Mouse (Mus musculus) hindbrain, embryonic 13.5 days (tissue): ENCODE measurements around the gene Gipc3. TPM values are rescaled to one million over a fixed set of nuclear protein-coding genes. Genes with fewer than 3 reads are reported as not detected.

Experiments used
- ATAC-seq: fragments of 200-750 bp; cut with Nextera tagmentation; 2 replicates; pipeline ENCODE4 v1.8.0; 2017; ENCODE audit warnings: moderate TSS enrichment; ENCODE audit not compliant: low FRiP score
- H3K27ac ChIP-seq: fragments of 300-500 bp; sonication (generic); 2 replicates; pipeline ENCODE4 v1.5.1; 2015; ENCODE audit warnings: inconsistent platforms, mild to moderate bottlenecking, moderate library complexity
- H3K27me3 ChIP-seq: fragments of 300-500 bp; sonication (generic); 2 replicates; pipeline ENCODE4 v1.6.1; 2015; ENCODE audit warnings: mild to moderate bottlenecking, inconsistent platforms
- H3K36me3 ChIP-seq: fragments of 300-500 bp; sonication (generic); 2 replicates; pipeline ENCODE4 v1.6.1; 2015; ENCODE audit warnings: mild to moderate bottlenecking, inconsistent platforms
- H3K4me1 ChIP-seq: fragments of 300-500 bp; sonication (generic); replicated peaks from 2 replicates; pipeline ENCODE4 v1.6.1; 2015; ENCODE audit warnings: inconsistent platforms
- H3K4me2 ChIP-seq: fragments of 300-500 bp; sonication (generic); 2 replicates; pipeline ENCODE4 v1.6.1; 2015; ENCODE audit warnings: inconsistent platforms, mild to moderate bottlenecking, moderate library complexity
- H3K4me3 ChIP-seq: fragments of 300-500 bp; sonication (generic); 2 replicates; pipeline ENCODE4 v1.5.1; 2015; ENCODE audit warnings: mild to moderate bottlenecking, inconsistent platforms
- H3K9ac ChIP-seq: fragments of 300-500 bp; sonication (generic); 2 replicates; pipeline ENCODE4 v1.6.1; 2015; ENCODE audit warnings: mild to moderate bottlenecking, inconsistent platforms
- H3K9me3 ChIP-seq: fragments of 300-500 bp; sonication (generic); 2 replicates; pipeline ENCODE4 v1.6.1; 2016; ENCODE audit warnings: inconsistent platforms
- WGBS: fragments of 180-500 bp; shearing (Covaris S2); methylation state at CpG from one replicate; pipeline ENCODE4 v1.1.7; 2015; 5-methylcytosine and 5-hydroxymethylcytosine counted together
- polyA plus RNA-seq: library from polyadenylated mRNA; unstranded; fragments of >200 nt; fragmentation: Nextera tagmentation; extraction: Ambion mirVana; gene quantifications from 2 replicates; pipeline ENCODE4 v1.2.1, GENCODE M21; 2015

The Gipc3 gene
- polyA plus RNA-seq, 1 experiment from 2014 or later = not detected

GRCm38 (mm10) chr10:81365672-81366476 is 22.8 kb upstream of the Gipc3 start, which contains the start of gene 4930404N11Rik:
4930404N11Rik (minus strand) TSS chr10:81365816.
- no peak; the same call in 1 of the 2 replicates for ATAC-seq
- Histone ChIP-seq H3K27me3 (peaks cover 34% of the 10 kb centered on the region), H3K4me3 (peak within 1 kb of the TSS; percentile 30; the same call in 1 of the 2 replicates), H3K27ac (peak within 1 kb of the TSS; percentile 26; the same call in 1 of the 2 replicates), H3K36me3 (peaks cover 65% of the 10 kb centered on the region), H3K4me2 (peak within 1 kb of the TSS; percentile 52), H3K4me1 (peaks cover 42% of the 10 kb centered on the region), H3K9me3 (no peaks in the 10 kb centered on the region), H3K9ac (peak within 1 kb of the TSS; percentile 63)
- WGBS = 18% methylated on average over 12 of the region's 12 CpGs

- Histone ChIP-seq H3K4me3 (0 out of 2 replicates have a peak overlapping the region, but pooled peaks have one; percentile 30), H3K4me2 (no peak overlapping the region), H3K36me3 (peaks cover 57% of the 10 kb centered on the region), H3K9ac (peak overlapping the region; percentile 63; the same call in 1 of the 2 replicates), H3K27me3 (peaks cover 34% of the 10 kb centered on the region), H3K9me3 (no peaks in the 10 kb centered on the region), H3K4me1 (peaks cover 47% of the 10 kb centered on the region), H3K27ac (no peak overlapping the region)
- no peak for ATAC-seq
- WGBS = 36% methylated on average over 4 of the region's 4 CpGs
Observed at GRCm38 (mm10) chr10:81365073-81365472, 22.0 kb upstream of the Gipc3 start.

DNA sequence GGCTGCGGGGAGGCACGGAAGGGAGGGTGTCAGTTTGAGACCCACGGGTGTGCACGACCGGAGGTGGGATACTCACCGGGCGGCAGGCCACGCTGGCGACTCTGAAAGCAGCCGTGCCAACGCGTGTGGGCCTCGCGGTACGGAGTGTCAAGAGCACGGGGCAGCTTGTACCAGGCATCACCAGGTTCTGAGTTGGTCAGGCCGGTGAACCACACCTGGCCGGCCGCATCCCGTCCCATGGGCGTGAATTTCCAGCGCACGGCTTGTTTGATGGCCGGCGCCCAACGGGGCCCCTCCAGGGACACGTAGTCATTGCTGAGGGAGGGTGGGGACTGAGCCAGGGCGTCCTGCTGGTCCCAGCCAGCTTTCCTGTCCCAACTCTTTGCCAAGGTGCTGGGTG is 21.6 kb upstream of the Gipc3 start:
- H3K27ac ChIP-seq = no peak overlapping the region
- no peak for ATAC-seq
- H3K4me1 ChIP-seq = peaks cover 47% of the 10 kb centered on the region
- peaks cover 53% of the 10 kb centered on the region for H3K36me3 ChIP-seq
- peak overlapping the region; percentile 52 for H3K4me2 ChIP-seq
- H3K4me3 ChIP-seq = peak overlapping the region; percentile 30; the same call in 1 of the 2 replicates
- peaks cover 36% of the 10 kb centered on the region for H3K27me3 ChIP-seq
- WGBS = 12% methylated on average over 28 of the region's 28 CpGs
- H3K9me3 ChIP-seq = no peaks in the 10 kb centered on the region
- H3K9ac ChIP-seq = peak overlapping the region; percentile 63

- Histone ChIP-seq H3K27ac (no peak overlapping the region), H3K36me3 (peaks cover 43% of the 10 kb centered on the region), H3K4me3 (peak overlapping the region; percentile 30), H3K9me3 (no peaks in the 10 kb centered on the region), H3K4me1 (peaks cover 54% of the 10 kb centered on the region), H3K4me2 (peak overlapping the region; percentile 52), H3K9ac (peak overlapping the region; percentile 63), H3K27me3 (peaks cover 42% of the 10 kb centered on the region)
- WGBS = 10% methylated on average over 54 of the region's 54 CpGs
- no peak for ATAC-seq
Observed at GRCm38 (mm10) chr10:81363436-81364346, 20.6 kb upstream of the Gipc3 start.

GRCm38 (mm10) chr10:81362336-81362949 is 19.4 kb upstream of the Gipc3 start:
- WGBS = 79% methylated on average over 12 of the region's 12 CpGs
- H3K9ac ChIP-seq = no peak overlapping the region
- peaks cover 31% of the 10 kb centered on the region for H3K36me3 ChIP-seq
- no peak overlapping the region for H3K27ac ChIP-seq
- no peak overlapping the region for H3K4me2 ChIP-seq
- H3K9me3 ChIP-seq = no peaks in the 10 kb centered on the region
- peaks cover 44% of the 10 kb centered on the region for H3K27me3 ChIP-seq
- no peak for ATAC-seq
- no peak overlapping the region for H3K4me3 ChIP-seq
- peaks cover 64% of the 10 kb centered on the region for H3K4me1 ChIP-seq

DNA sequence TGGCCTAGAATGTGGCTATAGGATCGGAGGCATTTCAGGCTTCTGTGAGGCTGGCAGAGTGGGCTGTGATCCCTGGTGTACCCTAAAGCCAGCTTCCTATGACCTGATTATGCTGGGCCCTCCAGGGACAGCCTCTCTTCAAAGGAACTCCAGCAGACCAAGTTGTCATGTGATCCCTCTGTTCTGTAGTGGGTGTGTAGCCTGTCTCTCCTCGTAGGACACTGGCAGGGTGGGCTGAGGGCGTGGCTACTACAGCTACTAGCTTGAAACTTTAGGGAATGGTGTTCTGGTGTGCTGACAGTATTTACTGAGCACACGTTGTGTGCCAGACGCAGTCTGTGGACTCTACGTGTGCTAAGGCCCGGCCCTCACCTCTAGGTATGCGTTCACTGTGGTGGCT is 17.7 kb upstream of the Gipc3 start:
- Histone ChIP-seq H3K4me1 (peaks cover 56% of the 10 kb centered on the region), H3K4me3 (no peak overlapping the region), H3K27me3 (peaks cover 43% of the 10 kb centered on the region), H3K27ac (no peak overlapping the region), H3K9ac (peak overlapping the region; percentile 43; the same call in 1 of the 2 replicates), H3K4me2 (no peak overlapping the region), H3K9me3 (no peaks in the 10 kb centered on the region), H3K36me3 (peaks cover 15% of the 10 kb centered on the region)
- WGBS = 68% methylated on average over 8 of the region's 8 CpGs
- no peak for ATAC-seq

- ATAC-seq = no peak
- peak overlapping the region; percentile 83 for H3K9ac ChIP-seq
- H3K27ac ChIP-seq = no peak overlapping the region
- peak overlapping the region; percentile 91 for H3K4me2 ChIP-seq
- peaks cover 38% of the 10 kb centered on the region for H3K4me1 ChIP-seq
- H3K9me3 ChIP-seq = no peaks in the 10 kb centered on the region
- H3K36me3 ChIP-seq = peaks cover 15% of the 10 kb centered on the region
- H3K4me3 ChIP-seq = peak overlapping the region; percentile 59; the same call in 1 of the 2 replicates
- peaks cover 27% of the 10 kb centered on the region for H3K27me3 ChIP-seq
- WGBS = 58% methylated on average over 1 of the region's 1 CpGs
Observed at GRCm38 (mm10) chr10:81358841-81359240, 15.8 kb upstream of the Gipc3 start.

GRCm38 (mm10) chr10:81358209-81358608 is 15.1 kb upstream of the Gipc3 start:
- Histone ChIP-seq H3K27ac (no peak overlapping the region), H3K4me1 (peaks cover 32% of the 10 kb centered on the region), H3K27me3 (peaks cover 21% of the 10 kb centered on the region), H3K4me2 (peak overlapping the region; percentile 91), H3K4me3 (peak overlapping the region; percentile 59), H3K9me3 (no peaks in the 10 kb centered on the region), H3K9ac (peak overlapping the region; percentile 83), H3K36me3 (peaks cover 15% of the 10 kb centered on the region)
- 28% methylated on average over 4 of the region's 4 CpGs for WGBS
- ATAC-seq = 0 out of 2 replicates have a peak, but pooled peaks have one; percentile 6

DNA sequence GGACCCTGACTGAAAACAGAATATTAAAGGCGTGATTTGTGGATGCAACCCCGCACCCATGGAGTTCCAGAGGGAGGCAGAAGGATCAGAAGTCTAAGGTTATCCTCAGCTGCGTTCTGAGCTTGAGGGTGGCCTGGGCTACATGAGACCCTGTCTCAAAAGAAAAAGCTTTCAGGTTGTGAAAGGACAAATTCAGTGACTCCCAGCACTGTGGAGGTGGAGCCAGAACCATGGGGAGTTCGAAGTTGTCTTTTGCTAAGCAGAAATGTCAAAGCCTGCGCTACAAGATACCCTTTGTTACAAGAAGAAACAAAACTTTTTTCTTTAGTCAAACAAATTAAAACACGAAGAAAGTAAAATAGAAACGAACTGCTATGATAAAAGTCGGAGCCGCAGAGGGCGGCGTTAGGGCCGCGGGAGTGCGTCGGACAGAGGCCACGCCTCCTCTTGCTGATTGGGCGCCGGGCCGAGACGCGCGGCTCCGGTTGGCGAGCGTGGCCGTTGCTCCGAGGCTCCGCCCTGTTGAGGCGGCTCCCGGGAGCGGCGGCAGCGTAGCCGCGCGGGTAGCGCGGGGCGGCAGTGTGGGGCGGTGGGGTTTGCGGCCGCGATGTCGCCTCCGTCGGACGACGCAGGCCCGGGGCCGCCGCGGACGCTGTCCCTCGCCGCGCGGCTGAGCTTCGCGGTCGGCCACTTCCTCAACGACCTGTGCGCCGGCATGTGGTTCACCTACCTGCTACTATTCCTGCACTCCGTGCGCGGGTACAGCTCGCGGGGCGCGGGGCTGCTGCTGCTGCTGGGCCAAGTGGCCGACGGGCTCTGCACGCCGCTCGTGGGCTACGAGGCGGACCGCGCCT is 14.2 kb upstream of the Gipc3 start, which contains the start of gene Mfsd12:
TSS of gene Mfsd12 (plus strand) at position 501 of the 854 bp plus-strand sequence.
- peaks cover 32% of the 10 kb centered on the region for H3K4me1 ChIP-seq
- H3K27ac ChIP-seq = peak within 1 kb of the TSS; percentile 45; the same call in 1 of the 2 replicates
- H3K4me3 ChIP-seq = peak within 1 kb of the TSS; percentile 59
- peak within 1 kb of the TSS; percentile 83 for H3K9ac ChIP-seq
- ATAC-seq = peak; percentile 92
- H3K4me2 ChIP-seq = peak within 1 kb of the TSS; percentile 91
- peaks cover 10% of the 10 kb centered on the region for H3K36me3 ChIP-seq
- H3K27me3 ChIP-seq = peaks cover 14% of the 10 kb centered on the region
- H3K9me3 ChIP-seq = no peaks in the 10 kb centered on the region
- WGBS = 2% methylated on average over 79 of the region's 79 CpGs

DNA sequence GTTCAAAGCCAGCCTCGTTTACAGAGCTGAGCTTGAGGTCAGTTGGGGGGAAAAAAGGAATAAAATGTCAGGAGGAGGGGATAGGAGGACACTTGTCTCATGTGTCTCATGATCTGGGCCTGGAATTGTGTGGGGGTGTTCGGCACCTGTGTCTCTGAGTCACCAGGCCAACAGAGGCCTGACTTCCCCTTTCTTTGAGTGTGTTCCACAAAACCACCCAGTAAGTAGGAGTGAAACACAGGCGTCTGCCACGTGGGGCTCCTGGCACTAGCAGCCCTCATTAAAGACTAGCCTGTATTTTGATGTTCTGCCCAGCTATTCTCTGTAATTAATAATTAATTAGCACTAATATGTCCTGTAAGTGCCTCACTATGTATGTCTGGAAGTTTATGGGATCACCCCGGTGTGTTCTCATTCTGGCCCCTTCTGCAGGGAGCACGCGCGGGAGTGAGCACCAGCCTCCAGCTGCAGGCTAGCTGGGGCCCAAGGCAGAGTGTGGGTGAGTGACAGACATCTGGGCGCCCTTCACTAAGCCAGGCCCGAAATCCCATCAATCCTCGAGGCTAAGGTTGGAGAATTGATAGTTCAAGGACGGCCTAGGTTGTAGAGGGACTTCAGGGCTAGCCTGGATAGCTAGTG is 13.4 kb upstream of the Gipc3 start:
- peak overlapping the region; percentile 0; the same call in 1 of the 2 replicates for H3K9ac ChIP-seq
- H3K4me3 ChIP-seq = no peak overlapping the region
- WGBS = 57% methylated on average over 12 of the region's 12 CpGs
- H3K4me1 ChIP-seq = peaks cover 32% of the 10 kb centered on the region
- no peaks in the 10 kb centered on the region for H3K9me3 ChIP-seq
- 0 out of 2 replicates have a peak overlapping the region, but pooled peaks have one; percentile 91 for H3K4me2 ChIP-seq
- ATAC-seq = peak; percentile 9; the same call in 1 of the 2 replicates
- no peak overlapping the region for H3K27ac ChIP-seq
- H3K36me3 ChIP-seq = peaks cover 6% of the 10 kb centered on the region; the same call in 1 of the 2 replicates
- peaks cover 14% of the 10 kb centered on the region for H3K27me3 ChIP-seq
